Mouse (Mus musculus): Measurements from ENCODE around the gene Palmd. TPM values are rescaled to one million over a fixed set of nuclear protein-coding genes. Genes with fewer than 3 reads are reported as not detected.

The Palmd gene
- total RNA-seq, 2 experiments from 2014 or later = 21.6 to 23.6 TPM

DNA sequence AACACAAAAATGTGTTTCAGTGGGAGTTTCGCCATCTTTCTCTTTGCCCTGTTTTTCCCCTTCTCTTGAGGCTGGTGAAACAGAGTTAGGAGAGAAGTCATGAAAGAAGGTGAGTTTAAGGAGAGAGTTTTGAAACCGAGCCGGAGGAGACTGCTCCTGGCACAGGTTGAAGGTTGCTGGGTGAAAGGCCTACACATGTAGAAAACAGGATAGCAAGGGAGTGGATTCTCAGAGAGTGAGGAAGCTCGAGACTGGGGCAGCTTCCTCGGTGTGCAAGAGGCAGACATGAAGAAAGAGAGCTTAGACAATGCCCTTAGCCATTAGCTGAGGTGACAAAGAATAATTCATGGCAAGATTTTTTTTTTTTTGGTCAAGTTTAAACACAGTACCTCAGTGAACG lies 15.4 kb downstream of the Palmd start:
- TF ChIP-seq CTCF (IDR thresholded peaks at IDR 0.05) = no peak
- intact Hi-C loops (cut with DNase I) = no loop called here
- no peak for DNase-seq (ENCODE audit: extremely low spot score in 1 of 2, low spot score in 2 of 2)
- H3K27ac ChIP-seq = no peak overlapping the region; the same call in 1 of the 2 replicates
- H3K4me3 ChIP-seq = no peak overlapping the region

- intact Hi-C loops (cut with DNase I) = no loop called here
- Histone ChIP-seq H3K4me3 (no peak overlapping the region), H3K27ac (peak overlapping the region; percentile 63)
- no peak for DNase-seq (ENCODE audit: extremely low spot score in 1 of 2, low spot score in 2 of 2)
- no peak for TF ChIP-seq CTCF (IDR thresholded peaks at IDR 0.05)
Observed at GRCm38 (mm10) chr3:116952242-116952899, 16.4 kb downstream of the Palmd start.

DNA sequence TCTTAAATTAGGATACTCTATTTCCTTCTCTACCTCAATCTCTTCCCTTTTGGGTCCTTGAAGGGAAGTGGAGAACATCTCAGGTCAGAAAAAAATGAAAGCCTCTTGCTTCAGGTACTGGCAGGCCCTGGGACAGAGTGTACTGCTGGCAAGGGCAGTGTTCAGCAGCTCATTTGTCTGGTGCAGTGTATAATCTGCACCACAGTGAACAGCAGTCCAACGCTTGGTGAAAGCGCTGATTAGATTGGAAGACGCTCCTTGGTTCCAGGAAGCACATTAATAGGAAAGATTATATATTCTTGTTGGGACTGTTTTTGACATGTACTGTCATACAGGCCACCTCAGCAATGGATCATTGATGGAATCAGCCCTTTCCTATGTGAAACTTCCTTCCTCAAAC lies 17.3 kb downstream of the Palmd start:
- intact Hi-C loops (cut with DNase I) = no loop called here
- no peak overlapping the region for H3K27ac ChIP-seq
- DNase-seq (ENCODE audit: extremely low spot score in 1 of 2, low spot score in 2 of 2) = no peak
- no peak for TF ChIP-seq CTCF (IDR thresholded peaks at IDR 0.05)
- H3K4me3 ChIP-seq = no peak overlapping the region

- intact Hi-C loops (cut with DNase I) = no loop called here
- no peak for TF ChIP-seq CTCF (IDR thresholded peaks at IDR 0.05)
- Histone ChIP-seq H3K27ac (no peak overlapping the region), H3K4me3 (no peak overlapping the region)
- no peak for DNase-seq (ENCODE audit: extremely low spot score in 1 of 2, low spot score in 2 of 2)
Observed at GRCm38 (mm10) chr3:116950665-116951115, 18.1 kb downstream of the Palmd start.

GRCm38 (mm10) chr3:116946476-116946875 lies 22.3 kb downstream of the Palmd start:
- DNase-seq (ENCODE audit: extremely low spot score in 1 of 2, low spot score in 2 of 2) = no peak
- TF ChIP-seq CTCF (IDR thresholded peaks at IDR 0.05) = no peak
- intact Hi-C loops (cut with DNase I) = no loop called here
- H3K27ac ChIP-seq = no peak overlapping the region
- no peak overlapping the region for H3K4me3 ChIP-seq

- no peak for DNase-seq (ENCODE audit: extremely low spot score in 1 of 2, low spot score in 2 of 2)
- intact Hi-C loops (cut with DNase I) = no loop called here
- peak overlapping the region; percentile 69; the same call in 1 of the 2 replicates for H3K27ac ChIP-seq
- no peak overlapping the region for H3K4me3 ChIP-seq
- TF ChIP-seq CTCF (IDR thresholded peaks at IDR 0.05) = no peak
Observed at GRCm38 (mm10) chr3:116943422-116943821, 25.4 kb downstream of the Palmd start.

DNA sequence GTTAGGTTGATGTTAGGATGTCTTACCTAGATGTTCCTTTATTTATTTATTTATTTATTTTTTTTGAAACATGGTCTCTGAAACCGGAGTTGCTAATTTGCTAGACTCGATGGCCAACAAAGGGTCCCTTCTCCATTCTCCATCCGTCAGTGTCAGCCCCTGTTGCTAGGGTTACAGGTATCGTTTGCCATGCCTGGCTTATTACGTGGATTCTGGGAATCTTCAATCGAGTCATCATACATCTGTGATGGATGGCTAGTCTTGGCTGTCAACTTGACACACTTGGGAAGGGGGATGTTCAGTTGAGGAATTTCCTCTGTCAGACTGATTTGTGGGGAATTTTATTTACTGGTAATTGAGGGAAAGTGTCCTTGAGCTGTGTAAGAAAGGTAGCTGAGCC lies 26.0 kb downstream of the Palmd start:
- Histone ChIP-seq H3K4me3 (no peak overlapping the region), H3K27ac (no peak overlapping the region; the same call in 1 of the 2 replicates)
- no peak for TF ChIP-seq CTCF (IDR thresholded peaks at IDR 0.05)
- no peak for DNase-seq (ENCODE audit: extremely low spot score in 1 of 2, low spot score in 2 of 2)
- intact Hi-C loops (cut with DNase I) = no loop called here

DNA sequence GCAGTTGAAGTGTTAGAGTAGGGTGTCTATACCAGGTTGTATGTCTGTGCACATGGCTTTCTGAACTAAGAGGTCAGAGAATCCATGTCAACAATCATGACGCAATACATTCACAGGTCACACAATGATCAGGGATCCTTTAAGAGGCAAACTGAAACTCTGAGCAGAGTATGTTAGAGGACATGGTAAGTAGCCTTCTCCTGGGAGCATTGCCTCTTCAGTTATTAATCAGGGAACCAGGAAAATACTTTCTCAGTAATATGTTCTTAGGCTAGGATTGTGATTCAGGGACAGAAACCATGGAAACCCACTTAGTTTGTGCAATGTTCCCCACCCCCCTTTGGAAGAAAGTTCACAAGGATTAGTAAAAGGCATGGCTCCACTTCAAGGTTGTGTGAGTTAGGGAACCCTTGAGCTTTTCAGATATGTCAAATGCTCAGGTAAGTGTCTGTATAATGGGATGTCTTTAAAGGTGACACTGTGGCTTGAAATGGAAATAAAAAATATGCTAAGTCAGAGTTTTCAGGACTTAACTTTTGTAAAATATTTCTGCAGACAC lies 27.1 kb downstream of the Palmd start:
- no peak for DNase-seq (ENCODE audit: extremely low spot score in 1 of 2, low spot score in 2 of 2)
- intact Hi-C loops (cut with DNase I) = loop anchor here (2.0 kb wide), 2 partner anchors 43 to 65 kb away; no protein-coding TSS in a partner anchor
- Histone ChIP-seq H3K27ac (no peak overlapping the region), H3K4me3 (no peak overlapping the region)
- TF ChIP-seq CTCF (IDR thresholded peaks at IDR 0.05) = no peak

DNA sequence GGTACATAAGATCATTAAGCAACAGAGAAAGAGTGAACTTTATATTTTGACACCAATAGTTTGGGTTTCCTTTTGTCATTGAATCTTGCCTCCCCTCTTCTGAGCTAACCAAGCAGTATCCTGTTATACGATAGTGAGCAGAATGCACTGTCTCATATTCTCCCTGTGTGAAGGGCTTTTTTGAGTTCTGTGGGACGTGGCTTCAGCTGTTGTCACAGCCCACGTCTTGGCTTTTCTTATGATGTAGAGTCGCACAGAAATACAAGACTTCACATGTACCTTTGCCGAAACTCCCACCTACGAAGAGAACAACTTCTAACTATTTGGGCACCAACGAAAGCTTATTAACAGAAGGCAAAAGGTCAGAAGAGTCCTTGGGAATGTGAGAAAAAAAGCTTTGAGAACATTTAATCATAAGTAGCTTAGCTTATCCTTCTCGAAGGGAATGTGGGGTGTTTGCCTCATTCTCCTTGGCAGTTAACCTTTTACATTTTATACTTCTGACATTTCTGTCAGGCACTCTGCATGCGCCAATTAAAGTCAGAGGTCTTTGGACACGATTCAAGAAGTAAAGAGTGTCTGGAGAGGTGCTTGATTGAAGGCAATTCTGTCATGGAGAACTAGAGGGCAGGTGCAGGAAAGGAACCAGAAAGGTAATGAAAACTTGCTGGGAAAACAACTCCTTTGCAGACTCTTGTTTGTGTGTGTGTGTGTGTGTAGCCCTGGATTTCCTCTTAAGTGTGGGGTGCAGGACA lies 27.8 kb downstream of the Palmd start:
- no peak for TF ChIP-seq CTCF (IDR thresholded peaks at IDR 0.05)
- intact Hi-C loops (cut with DNase I) = loop anchor here (2.0 kb wide), 2 partner anchors 44 to 66 kb away; no protein-coding TSS in a partner anchor
- no peak for DNase-seq (ENCODE audit: extremely low spot score in 1 of 2, low spot score in 2 of 2)
- H3K27ac ChIP-seq = peak overlapping the region; percentile 69
- H3K4me3 ChIP-seq = no peak overlapping the region

DNA sequence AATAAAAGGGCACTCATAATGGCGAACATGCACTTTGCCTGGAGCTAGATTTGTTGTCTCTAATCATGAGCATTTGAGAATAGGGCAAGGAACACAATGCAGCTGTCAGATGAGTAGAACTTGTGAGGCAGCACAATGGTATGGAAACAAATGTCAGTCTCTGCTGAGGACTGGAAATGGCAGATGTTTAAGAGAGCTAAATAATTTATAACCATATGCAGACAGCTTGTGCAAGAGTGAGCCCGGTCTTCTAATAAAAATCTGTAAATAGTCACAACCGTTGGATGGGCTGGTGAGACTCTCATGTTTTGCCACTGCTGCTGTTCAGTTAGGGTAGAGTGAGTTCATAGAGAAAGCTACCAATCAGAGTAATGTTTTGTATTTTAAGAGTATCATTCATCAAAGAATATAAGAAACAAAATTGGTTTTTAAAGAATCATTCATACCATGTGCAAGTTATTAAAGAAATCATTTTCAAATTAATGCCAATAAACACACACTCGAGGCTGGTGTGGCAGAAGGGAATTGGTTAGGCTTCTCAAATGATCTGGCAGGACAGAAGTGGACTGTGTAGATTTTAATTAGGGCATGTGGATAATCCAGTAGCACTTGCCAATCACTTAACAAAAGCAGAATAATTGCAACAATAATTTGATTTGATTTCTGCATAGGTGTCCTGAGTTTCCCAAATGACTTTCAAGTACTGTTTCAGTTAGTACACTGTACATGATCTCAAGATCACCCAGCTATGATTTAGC lies 31.7 kb downstream of the Palmd start:
- no peak overlapping the region for H3K27ac ChIP-seq
- TF ChIP-seq CTCF (IDR thresholded peaks at IDR 0.05) = no peak
- intact Hi-C loops (cut with DNase I) = no loop called here

GRCm38 (mm10) chr3:116933158-116933557 lies 35.6 kb downstream of the Palmd start:
- no peak overlapping the region for H3K27ac ChIP-seq
- intact Hi-C loops (cut with DNase I) = no loop called here
- DNase-seq (ENCODE audit: extremely low spot score in 1 of 2, low spot score in 2 of 2) = no peak
- no peak overlapping the region for H3K4me3 ChIP-seq
- no peak for TF ChIP-seq CTCF (IDR thresholded peaks at IDR 0.05)

More for the DNA sequence above, 31.7 kb downstream of the Palmd start:
- no peak overlapping the region for H3K4me3 ChIP-seq
- no peak for DNase-seq (ENCODE audit: extremely low spot score in 1 of 2, low spot score in 2 of 2)
